Mouse (Mus musculus): ENCODE results near the gene Arsa. TPM values are rescaled to one million over a fixed set of nuclear protein-coding genes. Genes with fewer than 3 reads are reported as not detected.

Gene Arsa
- polyA plus RNA-seq, 1 experiment from 2014 or later = 21.2 TPM

- 95% methylated on average over 9 of the region's 9 CpGs for WGBS
- Histone ChIP-seq H3K9me3 (no peaks in the 10 kb centered on the region), H3K36me3 (peaks cover 50% of the 10 kb centered on the region), H3K9ac (no peak overlapping the region), H3K27ac (no peak overlapping the region), H3K4me1 (replicated peaks) (peaks cover 11% of the 10 kb centered on the region), H3K27me3 (peaks cover 15% of the 10 kb centered on the region), H3K4me2 (no peak overlapping the region), H3K4me3 (no peak overlapping the region)
- ATAC-seq (ENCODE audit: low FRiP score) = no peak
Observed at GRCm38 (mm10) chr15:89504838-89505237, 27.6 kb upstream of the Arsa start.

- ATAC-seq (ENCODE audit: low FRiP score) = no peak
- Histone ChIP-seq H3K9me3 (no peaks in the 10 kb centered on the region), H3K36me3 (peaks cover 33% of the 10 kb centered on the region), H3K27me3 (peaks cover 28% of the 10 kb centered on the region), H3K4me1 (replicated peaks) (peaks cover 37% of the 10 kb centered on the region), H3K4me2 (no peak overlapping the region; the same call in 1 of the 2 replicates), H3K4me3 (no peak overlapping the region), H3K27ac (no peak overlapping the region), H3K9ac (no peak overlapping the region)
- WGBS = 83% methylated on average over 3 of the region's 3 CpGs
Observed at GRCm38 (mm10) chr15:89501321-89501720, 24.1 kb upstream of the Arsa start.

- Histone ChIP-seq H3K36me3 (peaks cover 24% of the 10 kb centered on the region), H3K27me3 (peaks cover 28% of the 10 kb centered on the region), H3K4me2 (peak overlapping the region; percentile 88), H3K4me1 (replicated peaks) (peaks cover 42% of the 10 kb centered on the region), H3K4me3 (peak overlapping the region; percentile 74), H3K9me3 (no peaks in the 10 kb centered on the region), H3K27ac (peak overlapping the region; percentile 86), H3K9ac (peak overlapping the region; percentile 89)
- peak; percentile 55 for ATAC-seq (ENCODE audit: low FRiP score)
- under 1% methylated on average over 35 of the region's 35 CpGs for WGBS
Observed at GRCm38 (mm10) chr15:89500221-89500791, 23.1 kb upstream of the Arsa start.

- H3K27me3 ChIP-seq = peaks cover 28% of the 10 kb centered on the region
- WGBS = under 1% methylated on average over 52 of the region's 60 CpGs
- no peaks in the 10 kb centered on the region for H3K9me3 ChIP-seq
- peak; percentile 70 for ATAC-seq (ENCODE audit: low FRiP score)
- peak overlapping the region; percentile 88 for H3K4me2 ChIP-seq
- H3K4me3 ChIP-seq = peak overlapping the region; percentile 74
- H3K9ac ChIP-seq = peak overlapping the region; percentile 89
- peaks cover 42% of the 10 kb centered on the region for H3K4me1 ChIP-seq (replicated peaks)
- H3K36me3 ChIP-seq = peaks cover 21% of the 10 kb centered on the region
- peak overlapping the region; percentile 86 for H3K27ac ChIP-seq
Observed at GRCm38 (mm10) chr15:89499784-89500220, 22.6 kb upstream of the Arsa start.

- Histone ChIP-seq H3K4me2 (peak within 1 kb of the TSS; percentile 88), H3K27ac (peak within 1 kb of the TSS; percentile 86), H3K4me3 (peak within 1 kb of the TSS; percentile 74), H3K4me1 (replicated peaks) (peaks cover 42% of the 10 kb centered on the region), H3K36me3 (peaks cover 15% of the 10 kb centered on the region), H3K9me3 (no peaks in the 10 kb centered on the region), H3K9ac (peak within 1 kb of the TSS; percentile 89), H3K27me3 (peaks cover 28% of the 10 kb centered on the region)
- peak; percentile 52 for ATAC-seq (ENCODE audit: low FRiP score)
- WGBS = under 1% methylated on average over 44 of the region's 72 CpGs
Observed at GRCm38 (mm10) chr15:89498961-89499688, 21.9 kb upstream of the Arsa start, which contains the start of gene Shank3. Gene Shank3, plus strand, starts transcription at chr15:89499623.

- H3K9me3 ChIP-seq = no peaks in the 10 kb centered on the region
- peaks cover 42% of the 10 kb centered on the region for H3K4me1 ChIP-seq (replicated peaks)
- peak overlapping the region; percentile 88 for H3K4me2 ChIP-seq
- peak; percentile 41 for ATAC-seq (ENCODE audit: low FRiP score)
- 3% methylated on average over 41 of the region's 41 CpGs for WGBS
- H3K9ac ChIP-seq = peak overlapping the region; percentile 89
- H3K4me3 ChIP-seq = peak overlapping the region; percentile 74
- peaks cover 28% of the 10 kb centered on the region for H3K27me3 ChIP-seq
- peak overlapping the region; percentile 86 for H3K27ac ChIP-seq
- H3K36me3 ChIP-seq = peaks cover 6% of the 10 kb centered on the region
Observed at GRCm38 (mm10) chr15:89498049-89498960, 21.1 kb upstream of the Arsa start.

GRCm38 (mm10) chr15:89497391-89498048 is 20.3 kb upstream of the Arsa start:
- Histone ChIP-seq H3K9ac (peak overlapping the region; percentile 89; the same call in 1 of the 2 replicates), H3K9me3 (no peaks in the 10 kb centered on the region), H3K4me3 (0 out of 2 replicates have a peak overlapping the region, but pooled peaks have one; percentile 74), H3K36me3 (no peaks in the 10 kb centered on the region), H3K4me1 (replicated peaks) (peaks cover 42% of the 10 kb centered on the region), H3K4me2 (no peak overlapping the region; the same call in 1 of the 2 replicates), H3K27me3 (peaks cover 28% of the 10 kb centered on the region), H3K27ac (no peak overlapping the region)
- ATAC-seq (ENCODE audit: low FRiP score) = 0 out of 2 replicates have a peak, but pooled peaks have one; percentile 0
- WGBS = 34% methylated on average over 4 of the region's 4 CpGs

- no peaks in the 10 kb centered on the region for H3K36me3 ChIP-seq
- ATAC-seq (ENCODE audit: low FRiP score) = no peak
- peaks cover 25% of the 10 kb centered on the region for H3K27me3 ChIP-seq
- peak overlapping the region; percentile 52; the same call in 1 of the 2 replicates for H3K27ac ChIP-seq
- H3K4me3 ChIP-seq = no peak overlapping the region
- no peak overlapping the region for H3K4me2 ChIP-seq
- H3K9ac ChIP-seq = no peak overlapping the region
- peaks cover 42% of the 10 kb centered on the region for H3K4me1 ChIP-seq (replicated peaks)
- 32% methylated on average over 2 of the region's 2 CpGs for WGBS
- no peaks in the 10 kb centered on the region for H3K9me3 ChIP-seq
Observed at GRCm38 (mm10) chr15:89496841-89497240, 19.6 kb upstream of the Arsa start.

- Histone ChIP-seq H3K9ac (0 out of 2 replicates have a peak overlapping the region, but pooled peaks have one; percentile 55), H3K4me3 (no peak overlapping the region), H3K27me3 (peaks cover 18% of the 10 kb centered on the region), H3K9me3 (no peaks in the 10 kb centered on the region), H3K27ac (peak overlapping the region; percentile 52; the same call in 1 of the 2 replicates), H3K36me3 (no peaks in the 10 kb centered on the region), H3K4me1 (replicated peaks) (peaks cover 41% of the 10 kb centered on the region), H3K4me2 (no peak overlapping the region)
- WGBS = 16% methylated on average over 4 of the region's 4 CpGs
- no peak for ATAC-seq (ENCODE audit: low FRiP score)
Observed at GRCm38 (mm10) chr15:89496131-89496530, 18.9 kb upstream of the Arsa start.

GRCm38 (mm10) chr15:89494970-89495369 is 17.7 kb upstream of the Arsa start:
- Histone ChIP-seq H3K27ac (no peak overlapping the region), H3K27me3 (peaks cover 15% of the 10 kb centered on the region), H3K4me2 (no peak overlapping the region), H3K36me3 (no peaks in the 10 kb centered on the region), H3K4me1 (replicated peaks) (peaks cover 31% of the 10 kb centered on the region), H3K9me3 (no peaks in the 10 kb centered on the region), H3K4me3 (no peak overlapping the region), H3K9ac (no peak overlapping the region)
- 84% methylated on average over 4 of the region's 4 CpGs for WGBS
- no peak for ATAC-seq (ENCODE audit: low FRiP score)

- H3K4me3 ChIP-seq = no peak overlapping the region
- H3K9me3 ChIP-seq = no peaks in the 10 kb centered on the region
- no peak overlapping the region for H3K4me2 ChIP-seq
- no peak overlapping the region for H3K27ac ChIP-seq
- no peaks in the 10 kb centered on the region for H3K36me3 ChIP-seq
- H3K4me1 ChIP-seq (replicated peaks) = no peaks in the 10 kb centered on the region
- ATAC-seq (ENCODE audit: low FRiP score) = no peak
- WGBS = 64% methylated on average over 14 of the region's 14 CpGs
- no peak overlapping the region for H3K9ac ChIP-seq
- H3K27me3 ChIP-seq = 0 out of 2 replicates have a peak, but pooled peaks cover 3% of the 10 kb centered on the region
Observed at GRCm38 (mm10) chr15:89488611-89489117, 11.4 kb upstream of the Arsa start.
